Comparison of ENCODE assay signal across 31 mouse cellular contexts in the genomic region with DNA sequence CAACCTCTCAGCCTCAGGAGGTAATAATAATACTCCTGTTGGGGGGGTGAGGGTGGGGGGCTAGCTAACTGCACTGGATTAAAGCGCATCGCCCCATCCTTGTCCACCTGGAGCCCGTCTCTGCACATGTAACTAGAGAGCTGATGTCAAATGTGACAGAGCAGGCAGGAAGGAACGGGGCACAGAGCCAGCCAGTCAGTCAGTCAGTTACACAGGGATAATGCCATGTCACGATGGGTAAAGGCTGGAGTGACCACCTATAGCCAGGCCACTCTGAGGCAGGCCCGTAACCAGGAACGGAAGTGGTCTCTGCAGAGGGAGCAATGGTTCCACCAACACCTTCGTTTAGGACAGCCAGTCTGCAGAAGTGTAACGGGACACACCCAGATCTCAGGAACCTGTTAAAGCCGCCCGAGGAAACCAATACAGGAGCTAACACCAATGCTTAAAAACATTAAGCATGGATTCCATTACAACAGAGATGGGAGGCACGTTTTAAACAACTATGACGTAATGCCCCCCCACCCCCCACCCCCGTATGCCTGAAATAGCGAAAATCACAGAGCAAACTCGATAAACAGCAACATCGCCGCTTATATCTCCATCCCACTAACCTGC. TPM values are rescaled to one million over a fixed set of nuclear protein-coding genes. Genes with fewer than 3 reads are reported as not detected.
DNase-seq lines count a peak whose midpoint lies in the region; ATAC-seq and TF ChIP-seq lines count a peak whose summit lies in the region.
"Had no signal": no experiment of that assay in that cellular context is flagged by ENCODE, and none has a peak within 500 bp of the region (broad histone marks: within the 10 kb centered on the region; RNA-seq: fewer than 3 reads in every experiment).

No protein-coding gene starts in this region.

- H3K9me3 ChIP-seq in limb, embryonic 13.5 days = no peaks in the 10 kb centered on the region
- H3K9me3 ChIP-seq in limb, embryonic 10.5 days (replicated peaks) = no peaks in the 10 kb centered on the region
- peaks cover 7% of the 10 kb centered on the region for H3K9me3 ChIP-seq in CH12.LX (replicated peaks; ENCODE audit: low read length)
- H3K9me3 ChIP-seq: forebrain, embryonic 13.5 days; G1E; heart, embryonic 10.5 days; kidney, embryonic 15.5 days; midbrain, embryonic 13.5 days; neural tube, embryonic 13.5 days; stomach, embryonic 15.5 days had no signal

- H3K36me3 ChIP-seq in limb, embryonic 13.5 days = peaks cover 15% of the 10 kb centered on the region
- peaks cover 75% of the 10 kb centered on the region for H3K36me3 ChIP-seq in limb, embryonic 10.5 days
- H3K36me3 ChIP-seq in CH12.LX (replicated peaks in 1 of 2; ENCODE audit: control insufficient read depth in 1 of 2, insufficient read depth in 1 of 2, low read length in 1 of 2) = peaks cover 0 to 41% of the 10 kb centered on the region in 2 experiments
- H3K36me3 ChIP-seq: G1E; neural tube, embryonic 13.5 days had no signal

- no peak for TF ChIP-seq CTCF in CH12.LX (conservative IDR thresholded peaks at IDR 0.05 in 1 of 2, IDR thresholded peaks at IDR 0.05 in 1 of 2; ENCODE audit: low read depth in 2 of 2, low read length in 2 of 2)

- WGBS in limb, embryonic 13.5 days = 80% methylated on average over 18 of the region's 18 CpGs
- 89% methylated on average over 18 of the region's 18 CpGs for WGBS in limb, embryonic 10.5 days

- intact Hi-C loops in left cerebral cortex, postnatal 4 days (cut with DNase I) = no loop called here

- DNase-seq in limb, embryonic 10.5 days (ENCODE audit: low spot score) = no peak
- DNase-seq in CH12.LX (ENCODE audit: extremely low read depth) = no peak
- peak; percentile 63 for DNase-seq in R1 (ENCODE audit: low read depth, low spot score)
- DNase-seq in neural tube, embryonic 10.5 days (ENCODE audit: extremely low spot score, low spot score) = no peak
- no peak for DNase-seq in left cerebral cortex, postnatal 4 days
- no peak for DNase-seq in embryo, embryonic 9.5 days (ENCODE audit: extremely low spot score)
- DNase-seq: adrenal gland, postnatal 10 days; cerebellum, postnatal 36 days; embryo, embryonic 11 days; gastrocnemius, postnatal 25 days; kidney, adult 11 months; kidney, postnatal 4 days; lung, postnatal 14 days; right cerebral cortex, postnatal 4 days; thymus, adult 2 months; thymus, postnatal 4 days had no signal

- H3K27ac ChIP-seq in limb, embryonic 13.5 days = no peak overlapping the region
- H3K27ac ChIP-seq in limb, embryonic 10.5 days = no peak overlapping the region
- H3K27ac ChIP-seq in CH12.LX (ENCODE audit: insufficient read depth, low read depth) = no peak overlapping the region
- H3K27ac ChIP-seq: forebrain, embryonic 13.5 days; heart, embryonic 10.5 days; kidney, embryonic 15.5 days; left cerebral cortex, adult 2 months; midbrain, embryonic 13.5 days; neural tube, embryonic 13.5 days; stomach, embryonic 15.5 days had no signal

- no peak overlapping the region for H3K9ac ChIP-seq in limb, embryonic 13.5 days
- H3K9ac ChIP-seq in CH12.LX (ENCODE audit: insufficient read depth, low read depth) = no peak overlapping the region
- H3K9ac ChIP-seq: forebrain, embryonic 13.5 days; kidney, embryonic 15.5 days; midbrain, embryonic 13.5 days; neural tube, embryonic 13.5 days; stomach, embryonic 15.5 days had no signal

- no peak for TF ChIP-seq EP300 in CH12.LX (IDR thresholded peaks at IDR 0.05; ENCODE audit: low read length)

- H3K79me2 ChIP-seq in CH12.LX (replicated peaks; ENCODE audit: control insufficient read depth, extremely low read depth, insufficient read depth, poor library complexity, severe bottlenecking) = peaks cover 2% of the 10 kb centered on the region; the same call in 1 of the 2 replicates

- in situ Hi-C loops in CH12.LX (cut with MboI; ENCODE audit: low pct_ligation_motif_present, low pct_unique_long_range_greater_than_20kb, low sequenced_read_pairs) = no loop called here

- ATAC-seq in limb, embryonic 13.5 days (ENCODE audit: low FRiP score, low read depth) = 0 out of 2 replicates have a peak, but pooled peaks have one; percentile 7
- ATAC-seq in monocyte, adult 5-6 weeks (replicated peaks; ENCODE audit: insufficient number of reproducible peaks, low FRiP score, low TSS enrichment, poor library complexity, severe bottlenecking) = peak; percentile 34; the same call in 1 of the 2 replicates
- ATAC-seq: forebrain, embryonic 13.5 days; hindbrain, embryonic 16.5 days; midbrain, embryonic 13.5 days; Patski had no signal

- no peak for TF ChIP-seq POLR2A in CH12.LX (IDR thresholded peaks at IDR 0.05; ENCODE audit: low read depth, low read length)

- H3K4me3 ChIP-seq in limb, embryonic 13.5 days = no peak overlapping the region
- H3K4me3 ChIP-seq in limb, embryonic 10.5 days = no peak overlapping the region
- no peak overlapping the region for H3K4me3 ChIP-seq in CH12.LX (replicated peaks in 1 of 3; ENCODE audit: low read depth in 2 of 3, low read length in 2 of 3, poor library complexity in 1 of 3)
- H3K4me3 ChIP-seq: forebrain, embryonic 13.5 days; heart, embryonic 10.5 days; kidney, embryonic 15.5 days; left cerebral cortex, adult 2 months; midbrain, embryonic 13.5 days; neural tube, embryonic 13.5 days; stomach, embryonic 15.5 days had no signal

- no peak overlapping the region for H3K4me2 ChIP-seq in limb, embryonic 13.5 days (replicated peaks)
- H3K4me2 ChIP-seq in CH12.LX (ENCODE audit: insufficient read depth, low read depth, poor library complexity, severe bottlenecking) = 0 out of 2 replicates have a peak overlapping the region, but pooled peaks have one; percentile 14
- H3K4me2 ChIP-seq: forebrain, embryonic 13.5 days; kidney, embryonic 15.5 days; liver, embryonic 11.5 days; midbrain, embryonic 13.5 days; neural tube, embryonic 13.5 days; stomach, embryonic 15.5 days had no signal

- TF ChIP-seq RAD21 in CH12.LX (IDR thresholded peaks at IDR 0.05; ENCODE audit: low read depth, low read length) = no peak

- peaks cover 86% of the 10 kb centered on the region for H3K4me1 ChIP-seq in limb, embryonic 13.5 days
- H3K4me1 ChIP-seq in limb, embryonic 10.5 days = peaks cover 49% of the 10 kb centered on the region
- H3K4me1 ChIP-seq in CH12.LX (ENCODE audit: control insufficient read depth in 1 of 2, insufficient read depth in 2 of 2) = peaks cover 16 to 92% of the 10 kb centered on the region in 2 experiments

- no peaks in the 10 kb centered on the region for H3K27me3 ChIP-seq in limb, embryonic 13.5 days
- H3K27me3 ChIP-seq in limb, embryonic 10.5 days (ENCODE audit: low read depth, poor library complexity, severe bottlenecking) = no peaks in the 10 kb centered on the region
- no peaks in the 10 kb centered on the region for H3K27me3 ChIP-seq in CH12.LX (replicated peaks)
- H3K27me3 ChIP-seq: forebrain, embryonic 13.5 days; kidney, embryonic 15.5 days; midbrain, embryonic 13.5 days; neural tube, embryonic 13.5 days; Patski; stomach, embryonic 15.5 days had no signal

- dilution Hi-C loops in CH12.LX (cut with MboI; ENCODE audit: extremely low pct_ligation_motif_present, extremely low pct_unique_long_range_greater_than_20kb, low sequenced_read_pairs) = no loop called here

TF ChIP-seq in CH12.LX, 34 proteins besides CTCF, POLR2A, EP300 and RAD21:
- TF ChIP-seq TCF12 (IDR thresholded peaks at IDR 0.05; ENCODE audit: low read depth, low read length) (no peak), ZNF384 (IDR thresholded peaks at IDR 0.05; ENCODE audit: low read depth, low read length) (no peak), TBP (conservative IDR thresholded peaks at IDR 0.05; ENCODE audit: low read depth, low read length) (no peak), BHLHE40 (IDR thresholded peaks at IDR 0.05; ENCODE audit: low read depth, low read length) (no peak), MEF2A (IDR thresholded peaks at IDR 0.05; ENCODE audit: borderline replicate concordance, low read depth, low read length) (no peak), IRF4 (IDR thresholded peaks at IDR 0.05; ENCODE audit: low read depth, low read length) (no peak), ZC3H11A (IDR thresholded peaks at IDR 0.05; ENCODE audit: low read depth, low read length) (no peak), SMC3 (IDR thresholded peaks at IDR 0.05; ENCODE audit: low read depth, low read length) (no peak), CHD1 (IDR thresholded peaks at IDR 0.05; ENCODE audit: low read depth, low read length) (no peak), CHD2 (IDR thresholded peaks at IDR 0.05; ENCODE audit: low read length) (no peak), MYC (IDR thresholded peaks at IDR 0.05; ENCODE audit: low read depth, low read length) (no peak), JUN (IDR thresholded peaks at IDR 0.05; ENCODE audit: insufficient read depth, low read depth, low read length) (no peak), HCFC1 (IDR thresholded peaks at IDR 0.05; ENCODE audit: low read depth, low read length) (no peak), NRF1 (IDR thresholded peaks at IDR 0.05; ENCODE audit: low read depth, low read length) (no peak), GABPA (IDR thresholded peaks at IDR 0.05; ENCODE audit: insufficient replicate concordance, low read depth, low read length) (no peak), ZKSCAN1 (IDR thresholded peaks at IDR 0.05; ENCODE audit: borderline replicate concordance, low read depth, low read length) (no peak)

RNA-seq across cellular contexts. Expression of a gene that starts 11.5 kb away (rescaled TPM):
- polyA plus RNA-seq in limb, embryonic 13.5 days (2015; fragmentation: Nextera tagmentation; extraction: Ambion mirVana) = 23.2 and 23.5 TPM in 2 replicates
- 21.6 and 22.5 TPM in 2 replicates for polyA plus RNA-seq in limb, embryonic 10.5 days (2016; fragmentation: Nextera tagmentation; extraction: Ambion mirVana)
- total RNA-seq in CH12.LX (2012; rRNA removed) = 9.1 and 9.5 TPM in 2 replicates
- 11.6 and 12.6 TPM in 2 replicates for total RNA-seq in CH12.LX (2014; rRNA removed)
- 6.4 and 7.0 TPM in 2 replicates for polyA plus RNA-seq in CH12.LX (2012; ENCODE audit: insufficient read length, low read depth)
- 88.0 to 99.7 TPM (median 95.7 TPM) in 3 replicates for total RNA-seq in monocyte, adult 5-6 weeks (2017)
- 10 to 100 TPM; 19.3 to 19.8 TPM for total RNA-seq in left cerebral cortex, postnatal 4 days (2021)
- polyA plus RNA-seq: G1E had no signal

RNA-seq across cellular contexts. Expression of a gene that starts 56.6 kb away (rescaled TPM):
- polyA plus RNA-seq in limb, embryonic 13.5 days (2015; fragmentation: Nextera tagmentation; extraction: Ambion mirVana) = 10.9 TPM in 2 replicates
- not detected in 2 replicates for polyA plus RNA-seq in limb, embryonic 10.5 days (2016; fragmentation: Nextera tagmentation; extraction: Ambion mirVana)
- not detected in 2 replicates for total RNA-seq in CH12.LX (2012; rRNA removed)
- not detected in 2 replicates for total RNA-seq in CH12.LX (2014; rRNA removed)
- not detected in 2 replicates for polyA plus RNA-seq in CH12.LX (2012; ENCODE audit: insufficient read length, low read depth)
- not detected in 3 replicates for total RNA-seq in monocyte, adult 5-6 weeks (2017)
- 10 to 100 TPM; 13.4 to 16.4 TPM for total RNA-seq in left cerebral cortex, postnatal 4 days (2021)
- total RNA-seq: G1E; hematopoietic stem cell, adult 5-6 weeks; megakaryocyte progenitor cell, adult 5-6 weeks had no signal
- polyA plus RNA-seq: forebrain, embryonic 13.5 days; G1E; Patski had no signal

Comparison
In these comparisons a context has a peak if more than half of its experiments do, and no peak if none do; other contexts are left out.
1. RNA of a gene that starts 56.6 kb away (total RNA-seq): 13.4 to 16.4 TPM in left cerebral cortex, postnatal 4 days; not detected in CH12.LX and not detected in monocyte, adult 5-6 weeks; every median in the first group is over 10 times any median in the second.